Mouse (Mus musculus): ENCODE data around the gene Olfr1013. TPM values are rescaled to one million over a fixed set of nuclear protein-coding genes. Genes with fewer than 3 reads are reported as not detected.

Gene Olfr1013
- not detected for total RNA-seq (2021)
- long read RNA-seq, experiment 1, result 0 reads
- long read RNA-seq, experiment 2, result 0 reads

GRCm38 (mm10) chr2:85766798-85767197, at the start of gene Olfr1013:
TSS of gene Olfr1013 (plus strand) at chr2:85767098.
- DNase-seq, result no peak
- H3K4me3 ChIP-seq, result no peak within 1 kb of the TSS
- TF ChIP-seq CTCF (IDR thresholded peaks at IDR 0.05), result no peak
- no peak within 1 kb of the TSS for H3K27ac ChIP-seq
- intact Hi-C loops (cut with DNase I), result no loop called here

DNA sequence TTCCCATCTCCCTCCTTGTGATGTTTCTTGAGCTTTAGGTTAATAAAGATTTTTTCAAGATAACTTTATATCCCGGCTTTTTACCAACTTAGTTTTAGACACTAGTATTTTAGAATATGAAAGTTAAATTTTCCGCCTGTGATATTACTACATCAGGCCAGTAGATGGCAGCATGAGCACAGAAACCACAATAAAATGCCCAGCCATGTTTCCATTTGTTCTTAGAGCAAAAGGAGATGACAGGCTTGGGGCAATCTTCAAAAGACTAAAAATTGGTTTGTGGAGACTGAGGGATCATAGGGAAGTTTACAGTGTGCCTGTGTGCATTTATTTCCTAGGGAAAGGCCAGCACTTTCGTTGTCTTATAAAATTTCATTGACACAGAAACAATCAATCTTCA, 41.1 kb upstream of the Olfr1013 start:
- Histone ChIP-seq H3K4me3 (no peak overlapping the region), H3K27ac (no peak overlapping the region)
- TF ChIP-seq CTCF (IDR thresholded peaks at IDR 0.05), result peak; percentile 65
- intact Hi-C loops (cut with DNase I), result loop anchor here (5.0 kb wide), 1 partner anchor 737 kb away; no protein-coding TSS in a partner anchor
- no peak for DNase-seq

DNA sequence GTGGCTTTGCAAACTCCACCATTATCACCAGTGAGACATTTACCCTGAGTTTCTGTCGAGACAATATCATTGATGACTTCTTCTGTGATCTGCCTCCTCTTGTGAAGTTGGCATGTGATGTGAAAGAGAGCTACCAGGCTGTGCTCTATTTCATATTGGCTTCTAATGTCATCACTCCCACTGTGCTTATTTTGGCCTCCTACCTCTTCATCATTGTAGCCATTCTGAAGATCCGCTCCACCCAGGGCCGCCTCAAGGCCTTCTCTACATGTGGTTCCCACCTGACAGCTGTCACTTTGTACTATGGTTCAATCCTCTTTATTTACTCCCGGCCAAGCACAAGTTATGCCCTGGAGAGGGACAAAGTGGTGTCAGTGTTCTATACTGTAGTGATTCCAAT, 13.1 kb upstream of the Olfr1013 start:
- TF ChIP-seq CTCF (IDR thresholded peaks at IDR 0.05), result no peak
- no peak overlapping the region for H3K27ac ChIP-seq
- no peak overlapping the region for H3K4me3 ChIP-seq
- intact Hi-C loops (cut with DNase I), result no loop called here
- DNase-seq, result no peak

DNA sequence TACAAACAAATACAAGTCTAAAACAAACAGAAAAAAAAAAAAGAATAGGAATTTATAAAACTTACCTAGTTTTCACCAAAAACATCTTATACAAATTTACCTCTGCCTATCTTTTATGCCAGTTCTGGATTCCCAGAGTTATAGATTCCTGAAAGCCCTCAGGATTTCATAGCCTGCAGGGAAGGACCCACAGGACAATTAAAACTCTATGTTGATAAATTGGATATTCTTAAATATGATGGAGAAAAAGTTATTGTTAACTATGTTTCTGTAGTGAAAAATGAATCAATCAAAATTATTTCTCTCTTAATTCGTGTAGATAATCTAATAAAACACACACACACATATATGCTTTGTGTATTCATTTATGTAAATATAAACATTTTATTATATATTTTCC, 4.2 kb upstream of the Olfr1013 start, which contains the start of gene Olfr1012:
Olfr1012 (minus strand) TSS at position 101 of the 400 bp plus-strand sequence.
- H3K4me3 ChIP-seq, result no peak within 1 kb of the TSS
- no peak for DNase-seq
- H3K27ac ChIP-seq, result no peak within 1 kb of the TSS
- intact Hi-C loops (cut with DNase I), result no loop called here
- TF ChIP-seq CTCF (IDR thresholded peaks at IDR 0.05), result no peak

DNA sequence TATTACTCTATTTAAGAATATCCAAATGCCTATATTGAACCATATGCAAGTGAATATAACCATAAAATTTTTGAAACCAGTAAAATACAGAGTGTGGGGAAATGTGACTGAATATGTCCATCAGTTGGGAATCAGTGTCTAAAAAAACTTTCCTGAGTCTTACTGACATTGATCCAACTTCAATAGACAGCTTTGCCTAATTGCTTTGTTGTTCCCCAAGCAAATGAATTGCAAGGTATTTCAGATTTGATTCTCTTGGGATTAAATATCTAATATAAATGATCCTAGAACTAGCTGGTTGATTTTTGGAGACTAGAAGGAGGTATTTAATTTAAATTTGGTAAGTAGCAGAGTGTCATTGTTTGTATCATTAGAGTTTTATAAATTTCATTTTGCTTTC, 5.5 kb downstream of the Olfr1013 start, which contains the start of gene Olfr1014:
Olfr1014 (plus strand) TSS at position 301 of the 400 bp plus-strand sequence.
- intact Hi-C loops (cut with DNase I), result no loop called here
- TF ChIP-seq CTCF (IDR thresholded peaks at IDR 0.05), result no peak
- Histone ChIP-seq H3K27ac (no peak within 1 kb of the TSS), H3K4me3 (no peak within 1 kb of the TSS)
- DNase-seq, result no peak

DNA sequence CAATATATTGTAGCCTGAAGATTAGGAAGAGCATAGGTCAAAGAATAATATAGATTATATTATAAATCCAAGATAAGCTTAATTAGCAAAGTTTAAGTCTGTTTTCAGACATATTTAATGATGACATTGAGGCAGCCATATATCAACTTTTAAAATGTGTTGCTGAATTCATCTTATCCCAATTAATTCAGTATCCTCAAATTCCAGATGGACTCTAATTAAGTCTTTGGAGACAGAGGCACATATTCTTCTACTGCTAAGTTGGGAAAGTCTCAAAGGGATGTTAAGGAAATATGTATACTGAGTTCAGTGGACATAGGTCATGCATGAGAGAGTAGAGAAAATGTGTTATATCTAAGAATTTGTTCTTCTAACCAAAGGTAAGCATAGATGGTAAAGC, 14.8 kb downstream of the Olfr1013 start, which contains the start of gene Olfr1015:
Olfr1015 (plus strand) TSS at position 301 of the 400 bp plus-strand sequence.
- DNase-seq, result no peak
- TF ChIP-seq CTCF (IDR thresholded peaks at IDR 0.05), result no peak
- intact Hi-C loops (cut with DNase I), result no loop called here
- no peak within 1 kb of the TSS for H3K4me3 ChIP-seq
- H3K27ac ChIP-seq, result no peak within 1 kb of the TSS

GRCm38 (mm10) chr2:85792331-85792730, 25.4 kb downstream of the Olfr1013 start:
- no peak overlapping the region for H3K4me3 ChIP-seq
- H3K27ac ChIP-seq, result no peak overlapping the region
- no peak for TF ChIP-seq CTCF (IDR thresholded peaks at IDR 0.05)
- intact Hi-C loops (cut with DNase I), result no loop called here
- no peak for DNase-seq

- DNase-seq, result no peak
- H3K4me3 ChIP-seq, result no peak within 1 kb of the TSS
- H3K27ac ChIP-seq, result no peak within 1 kb of the TSS
- intact Hi-C loops (cut with DNase I), result no loop called here
- no peak for TF ChIP-seq CTCF (IDR thresholded peaks at IDR 0.05)
Observed at GRCm38 (mm10) chr2:85802444-85802843, 35.5 kb downstream of the Olfr1013 start, which contains the start of gene Olfr1016. TSS of gene Olfr1016 (minus strand) at chr2:85802544.

DNA sequence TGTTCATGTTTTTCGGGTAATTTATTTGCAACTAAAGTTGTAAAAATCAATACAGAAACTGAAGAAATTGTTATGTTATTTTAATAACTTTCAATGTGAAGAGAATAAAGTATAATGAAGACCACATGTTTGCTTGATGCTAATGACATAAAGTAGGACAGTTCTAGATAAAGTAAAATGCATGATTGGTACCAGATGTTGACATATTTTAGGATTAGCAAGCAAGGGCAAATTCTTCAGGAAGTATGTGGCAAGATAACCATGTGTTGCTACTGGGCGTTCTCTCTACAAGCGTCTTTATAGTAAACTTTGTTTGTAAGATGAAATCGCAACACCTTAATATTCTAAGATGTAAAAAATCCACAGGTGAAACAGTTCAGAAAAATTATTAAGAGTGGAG, 37.6 kb downstream of the Olfr1013 start:
- TF ChIP-seq CTCF (IDR thresholded peaks at IDR 0.05), result no peak
- Histone ChIP-seq H3K27ac (no peak overlapping the region), H3K4me3 (no peak overlapping the region)
- intact Hi-C loops (cut with DNase I), result no loop called here
- DNase-seq, result no peak

DNA sequence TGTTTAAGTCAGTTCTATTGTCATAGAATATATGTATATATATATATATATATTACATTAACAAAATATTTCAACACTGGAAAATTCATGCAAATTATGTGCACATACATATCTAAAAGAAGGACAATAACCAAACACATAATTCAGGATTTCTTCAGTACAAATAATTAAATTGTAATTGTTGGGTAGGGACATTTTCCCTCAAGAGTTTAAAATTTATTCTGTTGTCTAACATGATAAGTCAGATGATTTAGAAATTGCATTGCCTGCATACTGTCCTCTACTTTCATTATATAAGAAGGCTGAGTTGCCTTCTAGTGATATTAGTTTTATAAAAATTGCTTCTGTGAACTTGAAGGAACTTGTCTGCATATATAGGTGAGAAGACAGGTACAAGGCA, 51.3 kb downstream of the Olfr1013 start, which contains the start of gene Olfr1018:
Olfr1018 (plus strand) TSS at position 301 of the 400 bp plus-strand sequence.
- H3K4me3 ChIP-seq, result no peak within 1 kb of the TSS
- no peak within 1 kb of the TSS for H3K27ac ChIP-seq
- intact Hi-C loops (cut with DNase I), result no loop called here
- no peak for DNase-seq
- TF ChIP-seq CTCF (IDR thresholded peaks at IDR 0.05), result no peak

Other genes starting within 250 kb of the Olfr1013 start
- not detected for gene 4833423E24Rik, start 248.1 kb upstream of the Olfr1013 start, total RNA-seq (2021)
- gene Olfr996, start 187.9 kb upstream of the Olfr1013 start, total RNA-seq (2021), result not detected
- not detected for gene Olfr998, start 178.2 kb upstream of the Olfr1013 start, total RNA-seq (2021)
- gene Olfr1000, start 155.2 kb upstream of the Olfr1013 start, total RNA-seq (2021), result not detected
- gene Olfr1002, start 116.4 kb upstream of the Olfr1013 start, total RNA-seq (2021), result not detected
- gene Olfr154, start 102.6 kb upstream of the Olfr1013 start, total RNA-seq (2021), result not detected
- gene Olfr1006, start 88.3 kb upstream of the Olfr1013 start, total RNA-seq (2021), result not detected
- gene Olfr1008, start 77.7 kb upstream of the Olfr1013 start, total RNA-seq (2021), result not detected
- gene Olfr1009, start 51.7 kb upstream of the Olfr1013 start, total RNA-seq (2021), result not detected
- gene Olfr1012, start 4.3 kb upstream of the Olfr1013 start, total RNA-seq (2021), result not detected
- gene Olfr1014, start 5.6 kb downstream of the Olfr1013 start, total RNA-seq (2021), result not detected
- not detected for gene Olfr1015, start 14.9 kb downstream of the Olfr1013 start, total RNA-seq (2021)
- not detected for gene Olfr1016, start 35.4 kb downstream of the Olfr1013 start, total RNA-seq (2021)
- gene Olfr1018, start 51.4 kb downstream of the Olfr1013 start, total RNA-seq (2021), result not detected
- gene Olfr1019, start 78.4 kb downstream of the Olfr1013 start, total RNA-seq (2021), result not detected
- gene Olfr1020, start 79.9 kb downstream of the Olfr1013 start, total RNA-seq (2021), result not detected
- gene Olfr1022, start 101.5 kb downstream of the Olfr1013 start, total RNA-seq (2021), result not detected
- gene Olfr1023, start 118.5 kb downstream of the Olfr1013 start, total RNA-seq (2021), result not detected
- gene Olfr1024, start 138.0 kb downstream of the Olfr1013 start, total RNA-seq (2021), result not detected
- gene Olfr1025-ps1, start 148.1 kb downstream of the Olfr1013 start, total RNA-seq (2021), result not detected
- not detected for gene Olfr1026, start 154.5 kb downstream of the Olfr1013 start, total RNA-seq (2021)
- not detected for gene Olfr1028, start 183.3 kb downstream of the Olfr1013 start, total RNA-seq (2021)
- not detected for gene Olfr1029, start 206.8 kb downstream of the Olfr1013 start, total RNA-seq (2021)
- gene Olfr1030, start 212.2 kb downstream of the Olfr1013 start, total RNA-seq (2021), result not detected
- gene Olfr1031, start 223.2 kb downstream of the Olfr1013 start, total RNA-seq (2021), result not detected
- gene Olfr1032, start 238.4 kb downstream of the Olfr1013 start, total RNA-seq (2021), result not detected

All from gastrocnemius, adult 2 months (tissue).